Mouse (Mus musculus) hindbrain, embryonic 15.5 days (tissue): ENCODE data around the gene Rgs19. TPM values are rescaled to one million over a fixed set of nuclear protein-coding genes. Genes with fewer than 3 reads are reported as not detected.

Experiments used
- ATAC-seq: fragments of 200-750 bp; cut with Nextera tagmentation; 2 replicates; pipeline ENCODE4 v1.8.0; 2017; ENCODE audit warnings: low read depth, moderate number of reproducible peaks, moderate TSS enrichment; ENCODE audit not compliant: low FRiP score
- H3K27ac ChIP-seq: fragments of 300-500 bp; sonication (generic); replicated peaks from 2 replicates; pipeline ENCODE4 v1.5.1; 2015; ENCODE audit warnings: mild to moderate bottlenecking, inconsistent platforms
- H3K27me3 ChIP-seq: fragments of 300-500 bp; sonication (generic); 2 replicates; pipeline ENCODE4 v1.6.1; 2015; ENCODE audit warnings: control low read depth, inconsistent platforms
- H3K36me3 ChIP-seq: fragments of 300-500 bp; sonication (generic); 2 replicates; pipeline ENCODE4 v1.6.1; 2015; ENCODE audit warnings: control low read depth, inconsistent platforms
- H3K4me1 ChIP-seq: fragments of 300-500 bp; sonication (generic); replicated peaks from 2 replicates; pipeline ENCODE4 v1.6.1; 2015; ENCODE audit warnings: control low read depth, inconsistent platforms
- H3K4me2 ChIP-seq: fragments of 300-500 bp; sonication (generic); 2 replicates; pipeline ENCODE4 v1.6.1; 2015; ENCODE audit warnings: moderate library complexity, mild to moderate bottlenecking, inconsistent platforms
- H3K4me3 ChIP-seq: fragments of 300-500 bp; sonication (generic); 2 replicates; pipeline ENCODE4 v1.5.1; 2015; ENCODE audit warnings: mild to moderate bottlenecking, inconsistent platforms
- H3K9ac ChIP-seq: fragments of 300-500 bp; sonication (generic); 2 replicates; pipeline ENCODE4 v1.6.1; 2015; ENCODE audit warnings: inconsistent platforms
- H3K9me3 ChIP-seq: fragments of 300-500 bp; sonication (generic); 2 replicates; pipeline ENCODE4 v1.6.1; 2016; ENCODE audit warnings: control low read depth, inconsistent platforms
- WGBS: fragments of 180-500 bp; shearing (Covaris S2); methylation state at CpG from one replicate; pipeline ENCODE4 v1.1.7; 2015; 5-methylcytosine and 5-hydroxymethylcytosine counted together
- polyA plus RNA-seq: library from polyadenylated mRNA; unstranded; fragments of >200 nt; fragmentation: Nextera tagmentation; extraction: Ambion mirVana; gene quantifications from 2 replicates; pipeline ENCODE4 v1.2.1, GENCODE M21; 2015

Gene Rgs19
- polyA plus RNA-seq, 1 experiment from 2014 or later = 64.9 TPM

DNA sequence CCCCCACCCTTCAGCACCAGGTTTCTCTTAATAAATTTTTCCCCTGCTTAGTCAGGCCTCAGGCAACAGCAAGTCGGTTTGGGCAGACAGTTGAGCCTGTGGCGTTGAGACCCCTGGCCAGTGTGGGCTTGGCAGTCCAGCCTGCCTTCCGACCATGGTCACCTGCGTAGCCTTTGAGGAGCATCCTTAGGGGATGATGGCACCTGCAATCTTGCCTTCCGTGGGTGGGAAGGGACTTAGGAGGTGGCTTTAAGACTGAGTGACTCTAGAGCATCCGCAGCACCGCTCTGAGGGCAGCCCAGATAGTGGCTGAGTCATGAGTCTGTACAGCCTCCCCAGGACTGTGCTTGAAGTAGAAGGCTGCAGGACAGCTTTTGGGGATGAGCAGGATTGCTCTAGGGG is 13.1 kb downstream of the Rgs19 start:
- Histone ChIP-seq H3K9ac (peak overlapping the region; percentile 84), H3K27me3 (no peaks in the 10 kb centered on the region), H3K27ac (peak overlapping the region; percentile 79), H3K4me3 (peak overlapping the region; percentile 64), H3K4me1 (peaks cover 19% of the 10 kb centered on the region), H3K9me3 (no peaks in the 10 kb centered on the region), H3K36me3 (0 out of 2 replicates have a peak, but pooled peaks cover 7% of the 10 kb centered on the region), H3K4me2 (peak overlapping the region; percentile 91)
- ATAC-seq = peak; percentile 23
- WGBS = 21% methylated on average over 7 of the region's 7 CpGs

DNA sequence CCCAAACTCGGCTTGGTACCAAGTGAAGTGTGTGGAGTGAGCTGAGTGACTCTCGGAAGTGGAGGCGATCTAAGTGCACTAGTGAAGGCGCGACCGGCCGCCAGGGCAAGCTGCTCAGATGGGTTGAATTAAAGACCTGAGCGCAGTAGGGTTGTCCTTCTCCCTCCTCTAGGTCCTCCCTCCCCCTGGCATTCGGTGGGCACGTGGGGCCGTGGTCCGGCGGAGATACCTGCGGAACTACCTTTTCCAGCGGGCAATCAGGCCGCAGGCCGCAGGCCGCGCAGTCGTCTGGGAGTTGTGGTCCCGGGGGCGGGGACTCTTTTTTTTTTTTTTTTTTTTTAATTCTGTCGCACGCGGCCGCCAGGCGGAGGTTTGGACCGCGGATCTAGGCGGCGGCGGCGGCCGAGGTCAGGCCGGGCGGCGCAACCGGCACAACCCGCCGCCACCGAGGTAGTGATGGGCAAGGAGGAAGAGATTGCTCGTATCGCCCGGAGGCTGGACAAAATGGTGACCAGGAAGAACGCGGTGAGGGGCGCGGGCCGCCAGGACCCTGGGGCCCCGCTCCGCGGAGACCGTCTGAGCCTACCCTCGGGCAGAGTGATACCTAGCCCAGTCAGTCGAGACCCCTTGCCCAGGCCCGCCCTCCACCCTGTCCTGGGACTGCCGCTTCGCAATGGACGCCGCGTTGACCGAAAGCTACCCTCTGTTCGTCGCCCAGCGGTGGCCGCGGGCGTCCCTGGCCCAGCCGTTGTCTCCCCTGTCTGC is 13.6 kb downstream of the Rgs19 start, which contains the start of gene Tcea2:
Gene Tcea2, plus strand, starts transcription at position 360 of the 765 bp plus-strand sequence.
- Histone ChIP-seq H3K9me3 (no peaks in the 10 kb centered on the region), H3K4me3 (peak within 1 kb of the TSS; percentile 64), H3K4me1 (peaks cover 25% of the 10 kb centered on the region), H3K27ac (peak within 1 kb of the TSS; percentile 79), H3K27me3 (no peaks in the 10 kb centered on the region), H3K4me2 (peak within 1 kb of the TSS; percentile 91), H3K9ac (peak within 1 kb of the TSS; percentile 84), H3K36me3 (0 out of 2 replicates have a peak, but pooled peaks cover under 1% of the 10 kb centered on the region)
- under 1% methylated on average over 65 of the region's 69 CpGs for WGBS
- peak; percentile 62 for ATAC-seq

DNA sequence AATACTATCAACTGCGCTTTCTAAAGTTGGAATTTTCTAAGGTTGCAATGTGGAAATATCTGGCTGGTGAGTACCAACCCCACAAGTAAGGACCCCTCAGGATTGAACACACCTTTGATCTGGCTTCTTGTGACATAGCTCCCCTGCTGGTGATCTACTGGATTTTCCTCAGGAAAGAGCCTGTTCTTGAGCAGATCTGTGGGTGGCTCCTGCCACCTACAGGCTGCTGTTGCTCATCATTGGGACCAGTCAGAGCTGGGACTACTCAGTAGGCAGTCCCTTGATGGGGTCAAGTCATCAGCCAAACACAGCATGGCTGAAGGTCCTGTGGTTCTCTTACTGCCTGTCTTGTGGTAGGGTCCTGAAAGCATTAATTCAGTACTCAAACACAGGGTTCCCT is 15.0 kb downstream of the Rgs19 start:
- H3K9ac ChIP-seq = no peak overlapping the region
- no peak overlapping the region for H3K4me3 ChIP-seq
- peak; percentile 60; the same call in 1 of the 2 replicates for ATAC-seq
- 49% methylated on average over 1 of the region's 1 CpGs for WGBS
- H3K27me3 ChIP-seq = no peaks in the 10 kb centered on the region
- no peaks in the 10 kb centered on the region for H3K36me3 ChIP-seq
- H3K27ac ChIP-seq = no peak overlapping the region
- no peaks in the 10 kb centered on the region for H3K9me3 ChIP-seq
- H3K4me1 ChIP-seq = peaks cover 29% of the 10 kb centered on the region
- no peak overlapping the region for H3K4me2 ChIP-seq

DNA sequence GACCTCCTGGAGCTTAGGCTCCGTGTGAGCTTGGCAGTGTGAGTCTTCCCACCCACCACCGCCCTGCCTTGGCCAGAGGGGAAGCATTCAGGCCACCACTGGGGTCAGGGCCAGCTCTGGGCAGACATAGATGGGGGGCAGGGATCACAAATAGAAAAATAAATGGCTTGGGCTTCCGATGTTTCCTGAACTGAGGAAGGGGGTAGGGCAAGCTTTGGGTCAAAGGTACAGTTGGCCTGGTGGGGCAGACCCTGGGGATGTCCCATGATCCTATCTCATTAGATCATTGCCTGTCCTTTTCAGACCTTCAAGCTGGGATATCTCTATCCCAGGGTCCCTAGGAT is 16.1 kb downstream of the Rgs19 start:
- H3K27ac ChIP-seq = no peak overlapping the region
- no peak for ATAC-seq
- H3K36me3 ChIP-seq = no peaks in the 10 kb centered on the region
- no peaks in the 10 kb centered on the region for H3K9me3 ChIP-seq
- no peak overlapping the region for H3K4me2 ChIP-seq
- no peak overlapping the region for H3K4me3 ChIP-seq
- H3K27me3 ChIP-seq = peaks cover 8% of the 10 kb centered on the region
- WGBS = 58% methylated on average over 3 of the region's 3 CpGs
- no peak overlapping the region for H3K9ac ChIP-seq
- H3K4me1 ChIP-seq = peaks cover 29% of the 10 kb centered on the region

DNA sequence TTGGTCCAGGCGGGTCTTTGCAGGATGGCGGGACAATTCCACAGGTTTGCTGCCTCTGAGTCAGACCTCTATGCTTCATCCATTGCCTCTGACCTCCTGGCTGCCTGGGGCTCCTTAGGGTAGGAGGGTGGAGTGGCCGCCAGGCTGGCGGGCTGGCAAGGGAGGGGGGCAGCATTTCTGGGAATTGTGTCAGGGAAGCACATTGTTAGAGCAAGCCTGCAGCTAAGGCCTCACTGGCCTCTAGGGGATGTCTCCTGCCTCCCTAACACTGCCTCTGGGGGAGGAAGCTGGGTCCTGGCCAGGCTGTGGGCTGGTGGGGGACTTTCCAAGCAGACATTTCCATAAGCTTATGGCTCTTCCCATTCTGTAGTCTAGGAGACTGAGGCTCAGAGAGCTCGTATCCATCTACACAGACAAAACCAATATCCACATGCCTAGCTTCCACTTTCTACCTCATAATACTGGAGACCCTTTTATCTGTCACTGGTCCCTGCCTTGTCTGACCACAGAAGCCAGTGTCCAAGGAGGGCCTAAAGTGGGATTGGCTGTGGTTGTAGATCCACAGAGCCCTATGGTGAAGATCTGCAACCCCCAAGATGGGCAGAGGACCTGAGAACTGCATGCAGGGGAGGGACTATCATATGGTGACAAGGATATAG is 16.6 kb downstream of the Rgs19 start:
- no peak overlapping the region for H3K4me2 ChIP-seq
- H3K27me3 ChIP-seq = peaks cover 13% of the 10 kb centered on the region
- no peaks in the 10 kb centered on the region for H3K36me3 ChIP-seq
- H3K27ac ChIP-seq = peak overlapping the region; percentile 19
- no peak for ATAC-seq
- WGBS = 45% methylated on average over 5 of the region's 5 CpGs
- no peak overlapping the region for H3K9ac ChIP-seq
- no peaks in the 10 kb centered on the region for H3K9me3 ChIP-seq
- peaks cover 29% of the 10 kb centered on the region for H3K4me1 ChIP-seq
- H3K4me3 ChIP-seq = no peak overlapping the region

DNA sequence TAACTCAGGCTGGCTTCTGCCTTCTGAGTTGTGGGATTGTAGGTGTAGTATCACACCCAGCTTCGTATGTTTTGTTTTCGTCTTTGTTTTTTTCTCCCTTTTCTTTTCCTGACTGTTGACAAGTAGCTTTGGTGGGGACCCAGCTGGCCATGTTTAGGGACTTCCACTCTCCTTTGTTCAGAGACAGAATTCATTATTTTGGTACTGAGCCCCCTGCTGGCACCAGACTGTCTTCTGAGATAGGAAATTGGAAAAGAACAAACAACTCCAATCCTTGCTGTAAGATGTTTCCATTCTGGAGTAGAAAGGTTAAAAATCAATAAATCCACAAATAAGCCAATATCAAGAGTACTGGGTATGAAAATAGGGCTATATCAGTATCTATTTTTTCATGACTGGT is 17.4 kb downstream of the Rgs19 start:
- Histone ChIP-seq H3K4me3 (no peak overlapping the region), H3K27ac (peak overlapping the region; percentile 19), H3K27me3 (peaks cover 21% of the 10 kb centered on the region), H3K9me3 (no peaks in the 10 kb centered on the region), H3K36me3 (no peaks in the 10 kb centered on the region), H3K4me1 (peaks cover 31% of the 10 kb centered on the region), H3K4me2 (no peak overlapping the region), H3K9ac (no peak overlapping the region)
- no peak for ATAC-seq
- WGBS = 14% methylated on average over 2 of the region's 2 CpGs

DNA sequence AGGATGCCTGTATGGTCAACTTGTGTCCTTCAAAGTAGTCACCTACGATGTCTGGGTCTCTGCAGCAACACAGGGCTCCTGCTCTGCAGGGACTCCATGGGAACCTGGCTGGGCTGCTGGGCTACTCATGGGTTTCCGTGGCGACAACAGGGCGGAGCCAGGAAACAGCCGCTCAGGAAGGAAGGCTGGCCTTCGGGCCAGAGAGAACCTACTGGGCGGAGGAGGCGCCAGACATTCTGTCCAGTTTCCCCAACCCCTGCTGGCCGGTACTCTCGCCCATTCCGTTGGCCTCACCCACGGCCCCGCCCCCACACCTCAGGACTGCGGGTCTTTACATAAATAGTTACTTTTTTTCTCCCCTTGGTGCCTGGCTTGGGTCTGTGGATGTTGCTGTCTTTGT is 18.3 kb downstream of the Rgs19 start:
- Histone ChIP-seq H3K9me3 (no peaks in the 10 kb centered on the region), H3K4me1 (peaks cover 31% of the 10 kb centered on the region), H3K36me3 (no peaks in the 10 kb centered on the region), H3K4me3 (0 out of 2 replicates have a peak overlapping the region, but pooled peaks have one; percentile 15), H3K27me3 (peaks cover 30% of the 10 kb centered on the region), H3K9ac (no peak overlapping the region), H3K4me2 (peak overlapping the region; percentile 41), H3K27ac (peak overlapping the region; percentile 19; the same call in 1 of the 2 replicates)
- WGBS = under 1% methylated on average over 14 of the region's 14 CpGs
- ATAC-seq = peak; percentile 32; the same call in 1 of the 2 replicates

DNA sequence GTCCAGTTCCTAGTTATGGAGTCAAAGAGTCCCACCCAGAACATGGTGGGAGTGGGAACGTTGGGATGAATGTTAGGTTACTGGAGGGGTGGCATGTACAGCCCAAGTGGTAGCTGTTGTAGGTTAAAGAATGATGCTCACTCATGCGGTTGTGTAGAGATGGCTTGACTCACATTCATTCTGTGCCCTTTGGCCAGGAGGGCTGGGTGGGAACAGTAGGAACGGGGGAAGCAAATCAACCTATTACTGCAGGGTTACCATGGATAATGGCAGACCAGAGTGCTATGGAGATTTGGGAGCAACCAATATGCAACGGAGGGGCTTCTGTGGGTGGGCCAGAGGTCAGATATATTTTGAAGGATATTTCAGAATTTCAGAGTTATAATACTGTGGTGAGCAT is 18.8 kb downstream of the Rgs19 start:
- no peaks in the 10 kb centered on the region for H3K36me3 ChIP-seq
- H3K27me3 ChIP-seq = peaks cover 36% of the 10 kb centered on the region
- no peak overlapping the region for H3K4me2 ChIP-seq
- H3K9me3 ChIP-seq = no peaks in the 10 kb centered on the region
- H3K27ac ChIP-seq = no peak overlapping the region
- ATAC-seq = no peak
- H3K4me1 ChIP-seq = peaks cover 36% of the 10 kb centered on the region
- H3K4me3 ChIP-seq = no peak overlapping the region
- no peak overlapping the region for H3K9ac ChIP-seq
- 83% methylated on average over 4 of the region's 4 CpGs for WGBS

DNA sequence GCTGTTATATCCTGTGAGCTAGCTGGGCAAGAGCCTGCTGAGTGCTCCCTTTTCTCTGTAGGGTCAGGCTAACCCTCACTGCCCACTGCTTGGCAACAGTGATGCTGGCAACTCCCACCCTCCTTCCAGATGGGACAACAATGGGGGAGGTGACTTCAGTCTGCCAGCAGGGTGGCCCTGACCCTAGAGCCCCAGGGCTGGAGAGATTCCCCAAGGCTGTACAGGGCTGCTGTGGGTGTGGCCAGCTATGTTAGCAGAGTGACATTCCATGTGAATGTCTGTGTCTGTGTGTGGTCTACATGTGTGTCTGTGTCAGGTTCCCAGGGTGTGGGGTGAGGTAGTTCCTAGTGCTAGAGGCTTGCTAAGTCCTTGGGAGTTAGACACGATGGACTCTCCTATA is 20.3 kb downstream of the Rgs19 start:
- 65% methylated on average over 1 of the region's 1 CpGs for WGBS
- H3K27me3 ChIP-seq = peaks cover 49% of the 10 kb centered on the region

DNA sequence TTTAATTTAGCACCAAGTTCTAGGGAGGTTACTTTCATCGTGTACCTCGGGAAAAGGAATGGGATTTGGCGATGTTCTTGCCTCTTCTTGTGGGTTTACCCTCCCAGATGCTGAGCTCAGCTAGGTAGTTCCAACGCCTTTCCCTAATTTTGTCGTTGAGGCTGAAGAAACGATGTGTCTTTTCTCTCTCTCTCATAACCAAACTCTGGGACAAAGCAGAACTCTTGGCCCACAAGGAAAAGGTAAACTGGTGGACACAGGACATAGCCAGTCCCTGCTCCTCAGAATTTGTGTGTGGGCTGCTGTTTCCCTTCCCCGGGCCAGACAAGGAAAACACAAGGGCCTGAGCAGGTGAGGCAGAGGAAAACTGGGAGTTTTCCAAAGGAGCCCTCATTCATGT is 21.8 kb downstream of the Rgs19 start:
- Histone ChIP-seq H3K9me3 (no peaks in the 10 kb centered on the region), H3K4me3 (peak overlapping the region; percentile 42), H3K4me1 (peaks cover 29% of the 10 kb centered on the region), H3K9ac (no peak overlapping the region), H3K36me3 (no peaks in the 10 kb centered on the region), H3K4me2 (peak overlapping the region; percentile 64; the same call in 1 of the 2 replicates), H3K27ac (no peak overlapping the region), H3K27me3 (peaks cover 51% of the 10 kb centered on the region)
- ATAC-seq = no peak
- WGBS = 33% methylated on average over 7 of the region's 7 CpGs

More for the DNA sequence above, 20.3 kb downstream of the Rgs19 start:
- H3K27ac ChIP-seq = no peak overlapping the region
- H3K4me3 ChIP-seq = no peak overlapping the region
- H3K4me1 ChIP-seq = peaks cover 29% of the 10 kb centered on the region
- no peaks in the 10 kb centered on the region for H3K36me3 ChIP-seq
- H3K9ac ChIP-seq = no peak overlapping the region
- H3K4me2 ChIP-seq = no peak overlapping the region
- no peak for ATAC-seq
- no peaks in the 10 kb centered on the region for H3K9me3 ChIP-seq

DNA sequence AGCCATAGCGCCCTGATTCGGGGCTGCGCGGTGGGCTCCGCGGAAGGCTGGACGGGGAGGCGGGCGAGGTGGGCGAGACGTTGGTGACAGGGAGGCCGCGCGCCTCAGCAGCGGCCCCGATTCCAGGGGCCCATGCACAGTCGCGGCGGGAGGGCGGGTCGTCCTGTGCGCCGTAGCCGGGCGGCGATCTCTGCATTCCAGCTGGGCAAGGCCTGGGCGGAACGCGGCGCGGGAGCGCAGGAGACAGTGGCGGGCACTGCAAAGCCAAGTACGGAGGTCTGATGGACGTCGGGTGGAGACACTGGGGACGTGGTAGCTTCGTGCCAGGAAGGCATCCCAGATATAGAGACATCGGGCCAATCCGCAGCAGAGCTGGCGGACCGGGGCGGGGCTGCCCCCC is 22.5 kb downstream of the Rgs19 start, which contains the start of gene Sox18:
Gene Sox18, minus strand, starts transcription at position 315 of the 400 bp plus-strand sequence.
- H3K27me3 ChIP-seq = peaks cover 51% of the 10 kb centered on the region
- peak within 1 kb of the TSS; percentile 42 for H3K4me3 ChIP-seq
- H3K9me3 ChIP-seq = no peaks in the 10 kb centered on the region
- 0 out of 2 replicates have a peak, but pooled peaks have one; percentile 27 for ATAC-seq
- H3K27ac ChIP-seq = peak within 1 kb of the TSS; percentile 17
- peaks cover 29% of the 10 kb centered on the region for H3K4me1 ChIP-seq
- H3K9ac ChIP-seq = peak within 1 kb of the TSS; percentile 23; the same call in 1 of the 2 replicates
- WGBS = under 1% methylated on average over 43 of the region's 43 CpGs
- no peaks in the 10 kb centered on the region for H3K36me3 ChIP-seq
- peak within 1 kb of the TSS; percentile 64 for H3K4me2 ChIP-seq

DNA sequence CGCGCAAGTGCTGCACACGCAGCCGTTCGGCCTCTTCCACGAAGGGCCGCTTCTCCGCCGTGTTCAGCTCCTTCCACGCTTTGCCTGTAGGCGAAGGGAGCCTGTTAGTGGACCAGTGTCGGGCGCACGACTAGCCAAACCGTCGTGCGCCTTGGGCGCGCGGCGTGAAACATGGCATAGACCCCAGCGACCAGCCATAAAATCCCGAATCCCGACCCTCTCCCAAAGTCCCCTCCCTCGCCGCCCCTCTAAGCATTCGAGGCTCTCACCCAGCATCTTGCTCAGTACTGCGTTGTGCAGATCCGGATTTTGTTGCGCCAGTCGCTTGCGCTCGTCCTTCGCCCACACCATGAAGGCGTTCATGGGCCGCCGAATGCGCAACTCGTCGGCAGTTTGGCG is 22.9 kb downstream of the Rgs19 start:
- H3K4me1 ChIP-seq = peaks cover 29% of the 10 kb centered on the region
- peak overlapping the region; percentile 64 for H3K4me2 ChIP-seq
- WGBS = 1% methylated on average over 41 of the region's 41 CpGs
- H3K9me3 ChIP-seq = no peaks in the 10 kb centered on the region
- no peak for ATAC-seq
- peak overlapping the region; percentile 23; the same call in 1 of the 2 replicates for H3K9ac ChIP-seq
- peak overlapping the region; percentile 42 for H3K4me3 ChIP-seq
- H3K27ac ChIP-seq = peak overlapping the region; percentile 17
- H3K36me3 ChIP-seq = no peaks in the 10 kb centered on the region
- peaks cover 51% of the 10 kb centered on the region for H3K27me3 ChIP-seq
